Mouse (Mus musculus) liver, embryonic 14.5 days (tissue): ENCODE data around the gene Ankrd13d. TPM values are rescaled to one million over a fixed set of nuclear protein-coding genes. Genes with fewer than 3 reads are reported as not detected.

Source experiments
- ATAC-seq: fragments of 200-750 bp; cut with Nextera tagmentation; 2 replicates; pipeline ENCODE4 v1.8.0; 2017; ENCODE audit warnings: moderate number of reproducible peaks, mild to moderate bottlenecking, moderate library complexity; ENCODE audit not compliant: insufficient read depth
- DNase-seq, 3 experiments: peaks; one replicate each; pipeline ENCODE4 v3.0.0-alpha.2; 2012 to 2013; ENCODE audit warnings: low read depth in 3 of 3, low spot score in 3 of 3
- H3K27ac ChIP-seq: fragments of 300-500 bp; sonication (generic); 2 replicates; pipeline ENCODE4 v1.5.1; 2014; ENCODE audit warnings: moderate library complexity, mild to moderate bottlenecking, control low read depth, inconsistent platforms
- H3K27me3 ChIP-seq: fragments of 300-500 bp; sonication (generic); 2 replicates; pipeline ENCODE4 v1.6.1; 2014; ENCODE audit warnings: mild to moderate bottlenecking, low read length, moderate library complexity; ENCODE audit not compliant: control insufficient read depth, insufficient read depth
- H3K36me3 ChIP-seq: fragments of 300-500 bp; sonication (generic); replicated peaks from 2 replicates; pipeline ENCODE4 v1.6.1; 2014; ENCODE audit warnings: low read depth; ENCODE audit not compliant: control insufficient read depth, insufficient read depth
- H3K4me1 ChIP-seq, 2 experiments: fragments of 200-500 bp in 1 of 2; fragments of 300-500 bp in 1 of 2; sonication (generic) in 1 of 2; replicated peaks; 2 replicates each; pipeline ENCODE4 v1.6.1; 2012 to 2014; ENCODE audit warnings: antibody characterized with exemption in 1 of 2, inconsistent platforms in 1 of 2, low read length in 1 of 2; ENCODE audit not compliant: control insufficient read depth in 2 of 2, insufficient read depth in 2 of 2
- H3K4me2 ChIP-seq: fragments of 300-500 bp; sonication (generic); 2 replicates; pipeline ENCODE4 v1.6.1; 2014; ENCODE audit warnings: low read depth, mild to moderate bottlenecking, control low read depth, moderate library complexity
- H3K4me3 ChIP-seq, 2 experiments: fragments of 200-500 bp in 1 of 2; fragments of 300-500 bp in 1 of 2; sonication (generic) in 1 of 2; 2 replicates each; pipeline ENCODE4 v1.5.1; 2012 to 2014; ENCODE audit warnings: low read depth in 2 of 2, low read length in 2 of 2, mild to moderate bottlenecking in 2 of 2, control low read depth in 1 of 2, inconsistent platforms in 1 of 2, moderate library complexity in 1 of 2; ENCODE audit not compliant: insufficient read depth in 1 of 2
- H3K9ac ChIP-seq: fragments of 300-500 bp; sonication (generic); replicated peaks from 2 replicates; pipeline ENCODE4 v1.6.1; 2014; ENCODE audit warnings: mild to moderate bottlenecking, control low read depth, moderate library complexity
- H3K9me3 ChIP-seq: fragments of 300-500 bp; sonication (generic); 2 replicates; pipeline ENCODE4 v1.6.1; 2016; ENCODE audit warnings: low read length, mixed read lengths; ENCODE audit not compliant: control insufficient read depth
- CTCF ChIP-seq: IDR thresholded peaks from 2 replicates; pipeline ENCODE4 v1.5.1; 2016; ENCODE audit warnings: antibody characterized with exemption, low read depth, control low read depth
- EP300 ChIP-seq: IDR thresholded peaks from 2 replicates; pipeline ENCODE4 v1.6.1; 2016; ENCODE audit warnings: antibody characterized with exemption, low read depth
- WGBS: fragments of 180-500 bp; shearing (Covaris S2); extraction: QIAGEN DNeasy Blood & Tissue Kit; methylation state at CpG from one replicate; pipeline ENCODE4 v1.1.7; 2014; ENCODE audit not compliant: insufficient replicate concordance; 5-methylcytosine and 5-hydroxymethylcytosine counted together
- polyA plus RNA-seq, 2 experiments: library from polyadenylated mRNA; depleted of rRNA in 1 of 2; stranded (reverse) in 1 of 2; unstranded in 1 of 2; fragments of >200 nt; fragmentation: Nextera tagmentation in 1 of 2; extraction: Ambion mirVana in 1 of 2; gene quantifications; 2 replicates each; pipeline versions ENCODE4 v1.2.1 to v1.2.3; 2012 to 2014

Gene Ankrd13d
- polyA plus RNA-seq, 2 experiments, result 0.66 to 1.3 TPM

- TF ChIP-seq EP300 (no peak), CTCF (no peak)
- Histone ChIP-seq H3K36me3 (no peaks in the 10 kb centered on the region), H3K4me3 (peak overlapping the region; percentile 96), H3K4me1 (peaks cover 7 to 39% of the 10 kb centered on the region in 2 experiments; a peak in 3 of 4 replicates), H3K4me2 (peak overlapping the region; percentile 89), H3K9me3 (no peaks in the 10 kb centered on the region), H3K27ac (peak overlapping the region; percentile 64), H3K27me3 (no peaks in the 10 kb centered on the region), H3K9ac (peak overlapping the region; percentile 97)
- DNase-seq (peak in 1 of 3 experiments; percentile 39), ATAC-seq (peak; percentile 78)
- under 1% methylated on average over 52 of the region's 68 CpGs for WGBS
Observed at GRCm38 (mm10) chr19:4305491-4306189, 22.7 kb upstream of the Ankrd13d start.

GRCm38 (mm10) chr19:4304871-4305321 lies 22.0 kb upstream of the Ankrd13d start:
- Histone ChIP-seq H3K4me3 (peak overlapping the region; percentile 96), H3K9ac (peak overlapping the region; percentile 97), H3K36me3 (no peaks in the 10 kb centered on the region), H3K4me2 (peak overlapping the region; percentile 89), H3K4me1 (peaks cover 7 to 46% of the 10 kb centered on the region in 2 experiments; a peak in 3 of 4 replicates), H3K9me3 (no peaks in the 10 kb centered on the region), H3K27me3 (no peaks in the 10 kb centered on the region), H3K27ac (peak overlapping the region; percentile 6; the same call in 1 of the 2 replicates)
- ATAC-seq (no peak), DNase-seq (no peak)
- TF ChIP-seq EP300 (no peak), CTCF (no peak)
- 5% methylated on average over 4 of the region's 4 CpGs for WGBS

- Histone ChIP-seq H3K4me2 (peak overlapping the region; percentile 89), H3K4me1 (peaks cover 7 to 51% of the 10 kb centered on the region in 2 experiments; a peak in 3 of 4 replicates), H3K4me3 (peak overlapping the region; percentile 96), H3K27me3 (no peaks in the 10 kb centered on the region), H3K9ac (peak overlapping the region; percentile 97; the same call in 1 of the 2 replicates), H3K36me3 (no peaks in the 10 kb centered on the region), H3K27ac (peak overlapping the region; percentile 6; the same call in 1 of the 2 replicates), H3K9me3 (no peaks in the 10 kb centered on the region)
- ATAC-seq, result no peak
- 25% methylated on average over 5 of the region's 5 CpGs for WGBS
- no peak for DNase-seq
- no peak for TF ChIP-seq CTCF
- no peak for TF ChIP-seq EP300
Observed at GRCm38 (mm10) chr19:4304251-4304821, 21.4 kb upstream of the Ankrd13d start.

GRCm38 (mm10) chr19:4303640-4303995 lies 20.7 kb upstream of the Ankrd13d start:
- Histone ChIP-seq H3K9me3 (no peaks in the 10 kb centered on the region), H3K4me1 (peaks cover 7 to 56% of the 10 kb centered on the region in 2 experiments; a peak in 3 of 4 replicates), H3K36me3 (no peaks in the 10 kb centered on the region), H3K4me3 (peak overlapping the region in 1 of 2 experiments; percentile 2; a peak in 3 of 4 replicates), H3K27me3 (no peaks in the 10 kb centered on the region), H3K4me2 (peak overlapping the region; percentile 89), H3K27ac (no peak overlapping the region), H3K9ac (no peak overlapping the region)
- TF ChIP-seq CTCF (no peak), EP300 (no peak)
- 72% methylated on average over 5 of the region's 5 CpGs for WGBS
- DNase-seq (no peak), ATAC-seq (no peak)

GRCm38 (mm10) chr19:4302936-4303639 lies 20.2 kb upstream of the Ankrd13d start:
- Histone ChIP-seq H3K4me1 (peaks cover 7 to 56% of the 10 kb centered on the region in 2 experiments; a peak in 3 of 4 replicates), H3K4me3 (peak overlapping the region in 1 of 2 experiments; percentile 2; a peak in 3 of 4 replicates), H3K27me3 (no peaks in the 10 kb centered on the region), H3K9ac (no peak overlapping the region), H3K4me2 (peak overlapping the region; percentile 89), H3K36me3 (no peaks in the 10 kb centered on the region), H3K27ac (no peak overlapping the region; the same call in 1 of the 2 replicates), H3K9me3 (no peaks in the 10 kb centered on the region)
- TF ChIP-seq EP300 (no peak), CTCF (no peak)
- no peak for ATAC-seq
- no peak for DNase-seq
- 29% methylated on average over 7 of the region's 7 CpGs for WGBS
